Mouse (Mus musculus) heart, postnatal 25 days (tissue): ENCODE measurements at regions not wholly inside any gene's neighbourhood (a gene's known extent, or its start where the extent isn't known, plus 50 kb on each side); places are given as distances from the start of the nearest gene placed in this dataset.

Experiments used
- DNase-seq: peaks from one replicate; pipeline ENCODE4 v3.0.0; 2022; ENCODE audit warnings: low spot score
- intact Hi-C: fragments of 180-260 bp; cut with DNase I; formaldehyde crosslinking; loops from one replicate; pipeline ENCODE4 v1.15.1; 2025

GRCm38 (mm10) chr7:71873817-71874216 is 432.6 kb downstream of the Mctp2 start:
- intact Hi-C loops = no loop called here
- DNase-seq = no peak

- intact Hi-C loops = no loop called here
- DNase-seq = no peak
Observed at GRCm38 (mm10) chr7:71872912-71873311, 433.5 kb downstream of the Mctp2 start.

- no peak for DNase-seq
- intact Hi-C loops = loop anchor here (1.0 to 10.0 kb wide), 7 partner anchors 90 to 1522 kb away; no protein-coding TSS in a partner anchor
Observed at GRCm38 (mm10) chr7:71867090-71867489, 439.3 kb downstream of the Mctp2 start.

- intact Hi-C loops = loop anchor here (2.0 to 10.0 kb wide), 7 partner anchors 92 to 1521 kb away; no protein-coding TSS in a partner anchor
- no peak for DNase-seq
Observed at GRCm38 (mm10) chr7:71865371-71866166, 440.8 kb downstream of the Mctp2 start.

- no peak for DNase-seq
- intact Hi-C loops = loop anchor here (5.0 kb wide), 1 partner anchor 146 kb away; no protein-coding TSS in a partner anchor
Observed at GRCm38 (mm10) chr7:71852864-71853263, 453.5 kb downstream of the Mctp2 start.

- DNase-seq = no peak
- intact Hi-C loops = no loop called here
Observed at GRCm38 (mm10) chr7:71849174-71849573, 457.2 kb downstream of the Mctp2 start.

GRCm38 (mm10) chr7:71837845-71838244 is 468.6 kb downstream of the Mctp2 start:
- DNase-seq = peak; percentile 2
- intact Hi-C loops = no loop called here

GRCm38 (mm10) chr7:71831790-71832525 is 474.4 kb downstream of the Mctp2 start:
- intact Hi-C loops = no loop called here
- no peak for DNase-seq

GRCm38 (mm10) chr7:71829567-71829966 is 476.8 kb downstream of the Mctp2 start:
- DNase-seq = no peak
- intact Hi-C loops = no loop called here

- intact Hi-C loops = no loop called here
- no peak for DNase-seq
Observed at GRCm38 (mm10) chr7:71816138-71816537, 464.9 kb upstream of the Gm10295 start.

- no peak for DNase-seq
- intact Hi-C loops = no loop called here
Observed at GRCm38 (mm10) chr7:71794201-71794600, 442.9 kb upstream of the Gm10295 start.

- DNase-seq = no peak
- intact Hi-C loops = no loop called here
Observed at GRCm38 (mm10) chr7:71788401-71788800, 437.1 kb upstream of the Gm10295 start.

- intact Hi-C loops = no loop called here
- DNase-seq = no peak
Observed at GRCm38 (mm10) chr7:71782496-71782895, 431.2 kb upstream of the Gm10295 start.

- DNase-seq = no peak
- intact Hi-C loops = no loop called here
Observed at GRCm38 (mm10) chr7:71749886-71750285, 398.6 kb upstream of the Gm10295 start.

GRCm38 (mm10) chr7:71746118-71746897 is 395.0 kb upstream of the Gm10295 start:
- DNase-seq = no peak
- intact Hi-C loops = no loop called here

GRCm38 (mm10) chr7:71728509-71728908 is 377.2 kb upstream of the Gm10295 start:
- intact Hi-C loops = no loop called here
- no peak for DNase-seq

- no peak for DNase-seq
- intact Hi-C loops = loop anchor here (5.0 to 10.0 kb wide), 8 partner anchors 144 to 1343 kb away; partner anchors contain the start of gene Nr2f2
Observed at GRCm38 (mm10) chr7:71708209-71708608, 356.9 kb upstream of the Gm10295 start.

GRCm38 (mm10) chr7:71706201-71706600 is 354.9 kb upstream of the Gm10295 start:
- no peak for DNase-seq
- intact Hi-C loops = loop anchor here (5.0 to 10.0 kb wide), 8 partner anchors 146 to 1341 kb away; partner anchors contain the start of gene Nr2f2

- DNase-seq = peak; percentile 74
- intact Hi-C loops = loop anchor here (2.0 to 10.0 kb wide), 10 partner anchors 119 to 1341 kb away; partner anchors contain the start of gene Nr2f2
Observed at GRCm38 (mm10) chr7:71705426-71706050, 354.3 kb upstream of the Gm10295 start.
